Mouse (Mus musculus): ENCODE measurements around the gene Epm2a.

DNA sequence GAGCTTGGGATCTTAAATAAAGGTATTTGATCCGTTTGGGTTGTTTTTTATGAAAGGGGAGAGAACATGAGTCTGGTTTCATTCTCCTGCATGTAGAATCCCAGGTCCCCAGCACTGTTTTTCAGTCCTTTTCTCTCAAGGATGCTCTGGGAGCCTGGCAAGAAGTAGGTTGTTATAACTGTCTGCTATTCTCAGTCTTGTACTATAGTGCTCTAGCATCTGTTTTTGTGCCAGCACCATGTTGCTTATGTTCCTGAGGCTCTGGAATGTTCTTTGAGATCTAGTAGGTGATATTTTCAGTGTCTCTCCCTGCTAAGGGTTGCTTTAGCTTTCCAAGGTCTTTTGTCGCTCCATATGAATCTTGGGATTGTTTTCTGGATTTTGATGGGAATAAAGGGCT, 38.1 kb downstream of the Epm2a start:
- TF ChIP-seq GATA1 (IDR thresholded peaks at IDR 0.05; ENCODE audit: borderline replicate concordance, low read length), result no peak
- no peak for TF ChIP-seq FLI1 (IDR thresholded peaks at IDR 0.05; ENCODE audit: low read length)

Measured in megakaryocyte, embryonic 14.5 days (primary cell).